Mouse (Mus musculus): ENCODE data around the gene Rnf157.

DNA sequence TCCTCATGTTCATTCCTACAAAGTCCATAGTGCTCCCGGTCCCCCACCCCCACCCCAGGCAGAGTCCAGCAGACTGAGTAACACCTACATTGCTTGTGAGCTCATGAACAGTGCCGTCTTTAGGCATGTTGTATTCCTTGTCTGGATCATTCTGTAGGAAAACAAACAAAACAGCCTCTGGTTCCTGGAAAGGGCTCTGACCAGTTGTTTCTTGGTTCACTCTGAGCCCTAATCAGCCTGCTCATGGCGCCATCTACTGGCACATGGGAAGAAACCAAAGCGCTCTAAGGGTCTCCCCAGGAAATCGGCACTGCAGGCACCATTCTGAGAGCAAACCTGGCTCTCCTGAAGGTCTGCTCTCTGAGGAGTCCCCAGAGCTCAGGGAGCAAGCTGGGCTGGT is 118.5 kb downstream of the Rnf157 start:
- TF ChIP-seq CTCF (IDR thresholded peaks at IDR 0.05; ENCODE audit: insufficient read depth, low read length) (peak; percentile 76), POLR2A (IDR thresholded peaks at IDR 0.05; ENCODE audit: borderline replicate concordance, extremely low read depth, low read depth, low read length) (no peak)

Data from lung, adult 2 months (tissue).